Mouse (Mus musculus) CH12.LX (cell line): ENCODE measurements around the gene 9430015G10Rik.

Source experiments
- BHLHE40 ChIP-seq: IDR thresholded peaks from 2 replicates; pipeline ENCODE4 v1.6.1; 2011; ENCODE audit warnings: mild to moderate bottlenecking, low read depth, low read length, improper control_type of control experiment
- CTCF ChIP-seq, 2 experiments: IDR thresholded peaks in 1 of 2; conservative IDR thresholded peaks in 1 of 2; 2 replicates each; pipeline ENCODE4 v1.5.1; 2011 to 2012; ENCODE audit warnings: low read depth in 2 of 2, low read length in 2 of 2, improper control_type of control experiment in 1 of 2, inconsistent platforms in 1 of 2, mild to moderate bottlenecking in 1 of 2, moderate library complexity in 1 of 2
- E2F4 ChIP-seq: IDR thresholded peaks from 2 replicates; pipeline ENCODE4 v1.6.1; 2011; ENCODE audit warnings: low read depth, low read length, improper control_type of control experiment; ENCODE audit not compliant: insufficient replicate concordance
- EP300 ChIP-seq: IDR thresholded peaks from 2 replicates; pipeline ENCODE4 v1.6.1; 2011; ENCODE audit warnings: low read length, improper control_type of control experiment
- HCFC1 ChIP-seq: IDR thresholded peaks from 2 replicates; pipeline ENCODE4 v1.6.1; 2012; ENCODE audit warnings: low read depth, mild to moderate bottlenecking, inconsistent platforms, low read length, improper control_type of control experiment
- MAFK ChIP-seq: IDR thresholded peaks from 2 replicates; pipeline ENCODE4 v1.6.1; 2011; ENCODE audit warnings: low read length, improper control_type of control experiment; ENCODE audit not compliant: insufficient replicate concordance
- MAX ChIP-seq: IDR thresholded peaks from 2 replicates; pipeline ENCODE4 v1.6.1; 2011; ENCODE audit warnings: low read length, improper control_type of control experiment
- NELFE ChIP-seq: IDR thresholded peaks from 2 replicates; pipeline ENCODE4 v1.6.1; 2011; ENCODE audit warnings: low read depth, low read length, improper control_type of control experiment
- POLR2A ChIP-seq: IDR thresholded peaks from 2 replicates; pipeline ENCODE4 v1.6.1; 2011; ENCODE audit warnings: low read depth, mild to moderate bottlenecking, improper control_type of control experiment, low read length
- POLR2AphosphoS2 ChIP-seq: IDR thresholded peaks from 2 replicates; pipeline ENCODE4 v1.6.1; 2011; ENCODE audit warnings: low read depth, low read length, improper control_type of control experiment
- SIN3A ChIP-seq: IDR thresholded peaks from 2 replicates; pipeline ENCODE4 v1.6.1; 2012; ENCODE audit warnings: low read length, improper control_type of control experiment, inconsistent platforms
- TBP ChIP-seq: conservative IDR thresholded peaks from 2 replicates; pipeline ENCODE4 v1.6.1; 2011; ENCODE audit warnings: low read depth, low read length, improper control_type of control experiment
- TCF12 ChIP-seq: IDR thresholded peaks from 2 replicates; pipeline ENCODE4 v1.6.1; 2014; ENCODE audit warnings: low read depth, mild to moderate bottlenecking, inconsistent platforms, low read length, improper control_type of control experiment

- TF ChIP-seq POLR2A = no peak
- TF ChIP-seq EP300 = no peak
- TF ChIP-seq MAFK = no peak
- TF ChIP-seq CTCF (conservative IDR thresholded peaks at IDR 0.05 in 1 of 2, IDR thresholded peaks at IDR 0.05 in 1 of 2; ENCODE audit: low read depth in 2 of 2, low read length in 2 of 2) = no peak
- TF ChIP-seq TCF12 = no peak
- no peak for TF ChIP-seq BHLHE40
- TF ChIP-seq E2F4 = no peak
- no peak for TF ChIP-seq POLR2AphosphoS2
- TF ChIP-seq SIN3A = no peak
- no peak for TF ChIP-seq TBP
- no peak for TF ChIP-seq HCFC1
- no peak for TF ChIP-seq NELFE
- no peak for TF ChIP-seq MAX
These were observed 27.1 kb upstream of the 9430015G10Rik start for GRCm38 (mm10) chr4:156082621-156083234.
